Mouse (Mus musculus) hindbrain, embryonic 11.5 days (tissue): Measurements from ENCODE around the gene 9930021J03Rik. TPM values are rescaled to one million over a fixed set of nuclear protein-coding genes. Genes with fewer than 3 reads are reported as not detected.
A peak's percentile ranks its signal among the peaks of the same experiment; 100 is the strongest.

ENCODE experiments used
- ATAC-seq: fragments of 200-750 bp; cut with Nextera tagmentation; 2 replicates; pipeline ENCODE4 v1.8.0; 2017; ENCODE audit warnings: mild to moderate bottlenecking, moderate TSS enrichment, moderate library complexity; ENCODE audit not compliant: low FRiP score
- DNase-seq: peaks from one replicate; pipeline ENCODE4 v3.0.0-alpha.2; 2015; ENCODE audit warnings: low spot score
- H3K27ac ChIP-seq: fragments of 300-500 bp; sonication (generic); 2 replicates; pipeline ENCODE4 v1.5.1; 2014; ENCODE audit warnings: mild to moderate bottlenecking, low read depth, low read length
- H3K27me3 ChIP-seq: fragments of 300-500 bp; sonication (generic); 2 replicates; pipeline ENCODE4 v1.6.1; 2014; ENCODE audit warnings: mild to moderate bottlenecking, low read length, moderate library complexity, mixed read lengths; ENCODE audit not compliant: control insufficient read depth, insufficient read depth
- H3K36me3 ChIP-seq: fragments of 300-500 bp; sonication (generic); 2 replicates; pipeline ENCODE4 v1.6.1; 2014; ENCODE audit warnings: mild to moderate bottlenecking, low read length, moderate library complexity, mixed read lengths; ENCODE audit not compliant: control insufficient read depth, insufficient read depth
- H3K4me1 ChIP-seq: fragments of 300-500 bp; sonication (generic); replicated peaks from 2 replicates; pipeline ENCODE4 v1.6.1; 2014; ENCODE audit warnings: low read length, mixed read lengths; ENCODE audit not compliant: control insufficient read depth, insufficient read depth
- H3K4me2 ChIP-seq: fragments of 300-500 bp; sonication (generic); replicated peaks from 2 replicates; pipeline ENCODE4 v1.6.1; 2014; ENCODE audit warnings: mild to moderate bottlenecking, low read depth, low read length
- H3K4me3 ChIP-seq: fragments of 300-500 bp; sonication (generic); 2 replicates; pipeline ENCODE4 v1.5.1; 2014; ENCODE audit warnings: low read depth, low read length
- H3K9ac ChIP-seq: fragments of 300-500 bp; sonication (generic); 2 replicates; pipeline ENCODE4 v1.6.1; 2014; ENCODE audit warnings: low read depth, low read length
- H3K9me3 ChIP-seq: fragments of 300-500 bp; sonication (generic); 2 replicates; pipeline ENCODE4 v1.6.1; 2016; ENCODE audit warnings: low read length; ENCODE audit not compliant: control insufficient read depth
- WGBS: fragments of 180-500 bp; shearing (Covaris S2); extraction: QIAGEN DNeasy Blood & Tissue Kit; methylation state at CpG from one replicate; pipeline ENCODE4 v1.1.7; 2014; 5-methylcytosine and 5-hydroxymethylcytosine counted together
- polyA plus RNA-seq: library from polyadenylated mRNA; unstranded; fragments of >200 nt; fragmentation: Nextera tagmentation; extraction: Ambion mirVana; gene quantifications from 2 replicates; pipeline ENCODE4 v1.2.1, GENCODE M21; 2014

Gene 9930021J03Rik
- polyA plus RNA-seq, 1 experiment from 2014 or later: 9.8 TPM

DNA sequence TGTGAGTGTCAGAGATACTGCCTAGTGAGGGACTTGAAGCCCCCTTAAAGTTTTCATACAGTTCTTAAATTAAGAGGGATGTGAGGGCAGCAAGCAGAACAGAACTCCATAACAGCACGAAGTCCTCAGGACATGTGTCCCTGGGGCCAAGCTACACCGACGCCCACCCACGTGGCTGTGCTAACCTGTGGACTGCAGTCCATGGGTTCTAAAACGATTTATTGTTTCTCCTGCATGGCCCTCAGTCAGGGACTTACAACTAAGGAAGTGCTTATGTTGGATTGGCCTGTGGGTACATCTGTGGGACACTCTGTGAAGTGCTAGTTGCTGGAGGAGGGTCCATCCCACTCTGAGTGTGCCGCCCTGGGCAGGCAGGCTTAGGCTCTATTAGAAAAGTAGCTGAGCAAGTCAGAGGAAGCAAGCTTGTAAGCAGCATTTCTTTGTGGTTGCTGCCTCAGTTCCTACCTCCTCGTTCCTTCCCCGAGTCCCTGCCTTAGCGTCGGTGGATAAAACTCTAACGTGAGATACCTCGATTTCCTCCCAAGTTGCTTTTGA lies 17.7 kb upstream of the 9930021J03Rik start:
- WGBS: 67% methylated on average over 12 of the region's 12 CpGs
- no peak overlapping the region for H3K27ac ChIP-seq
- no peak for DNase-seq
- H3K36me3 ChIP-seq: no peaks in the 10 kb centered on the region
- H3K4me1 ChIP-seq: no peaks in the 10 kb centered on the region
- H3K9ac ChIP-seq: no peak overlapping the region
- H3K9me3 ChIP-seq: no peaks in the 10 kb centered on the region
- H3K4me3 ChIP-seq: no peak overlapping the region
- no peaks in the 10 kb centered on the region for H3K27me3 ChIP-seq
- no peak for ATAC-seq
- no peak overlapping the region for H3K4me2 ChIP-seq

DNA sequence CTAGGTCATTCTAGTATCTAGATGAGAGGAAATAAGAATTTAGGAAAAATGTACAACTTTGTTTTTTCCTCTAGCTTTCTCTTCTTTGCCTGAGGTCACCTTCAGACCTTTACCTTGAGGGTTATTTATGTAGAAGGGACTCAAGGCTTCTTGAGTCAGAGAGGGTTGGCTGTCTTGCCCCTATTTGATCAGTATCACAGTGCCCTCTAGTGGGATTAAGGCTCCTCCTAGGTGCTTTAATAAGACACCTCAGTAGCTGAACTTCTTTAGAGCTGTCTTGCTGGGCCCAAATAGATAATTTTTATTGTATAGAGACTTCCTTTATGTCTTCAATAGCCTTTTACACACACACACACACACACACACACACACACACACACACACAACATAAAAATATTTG lies 15.2 kb upstream of the 9930021J03Rik start:
- H3K9ac ChIP-seq: no peak overlapping the region
- H3K36me3 ChIP-seq: no peaks in the 10 kb centered on the region
- DNase-seq: peak; percentile 67
- no peak overlapping the region for H3K4me3 ChIP-seq
- no peak overlapping the region for H3K27ac ChIP-seq
- no peaks in the 10 kb centered on the region for H3K27me3 ChIP-seq
- no peaks in the 10 kb centered on the region for H3K4me1 ChIP-seq
- H3K4me2 ChIP-seq: no peak overlapping the region
- ATAC-seq: no peak
- no peaks in the 10 kb centered on the region for H3K9me3 ChIP-seq

DNA sequence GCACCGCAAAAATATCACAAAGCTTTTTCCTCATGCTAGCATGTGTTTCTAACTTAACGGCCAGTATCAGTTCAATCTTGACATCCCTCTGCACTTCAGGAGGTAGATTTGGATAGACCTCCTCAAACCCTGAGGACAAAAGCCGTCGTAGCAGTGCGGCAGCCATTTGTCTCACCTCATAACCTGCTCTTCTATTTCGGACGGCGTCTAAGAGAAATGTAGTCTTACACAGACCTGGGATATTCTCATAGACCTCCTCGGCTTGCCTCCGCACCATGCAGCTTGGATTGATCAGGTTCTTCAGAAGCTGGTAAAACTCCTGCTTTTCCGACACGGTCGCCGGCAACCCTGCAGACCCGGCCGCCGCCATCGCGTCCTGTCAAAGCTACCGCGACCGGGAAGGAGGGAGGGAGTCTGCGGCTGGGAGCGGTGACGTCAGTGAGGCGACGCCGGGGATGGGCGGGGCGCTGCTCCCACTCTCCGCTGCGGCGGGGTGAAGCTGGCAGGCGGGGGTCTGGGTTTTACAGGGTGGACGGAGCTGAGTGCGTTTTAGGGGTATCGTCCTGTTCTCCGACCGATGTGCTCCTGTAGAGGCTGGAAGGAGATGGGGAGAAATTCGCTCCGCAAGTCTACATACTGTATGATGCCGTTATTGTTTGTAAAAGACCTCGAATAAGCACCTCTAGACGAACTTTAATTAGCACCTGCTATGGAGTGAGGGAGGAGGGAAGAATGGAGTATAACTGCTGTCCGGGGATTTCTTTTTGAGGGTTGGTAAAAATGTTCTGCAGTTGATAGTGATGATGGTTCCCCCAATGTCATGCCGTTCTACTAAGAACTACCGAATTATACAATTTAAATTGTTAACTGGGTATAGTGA lies 7.0 kb upstream of the 9930021J03Rik start, which contains the start of gene Ranbp6:
Gene Ranbp6 (minus strand): TSS at position 394 of the 880 bp plus-strand sequence.
- peak within 1 kb of the TSS; percentile 69 for H3K9ac ChIP-seq
- peak; percentile 96 for ATAC-seq
- H3K27ac ChIP-seq: peak within 1 kb of the TSS; percentile 53
- H3K4me3 ChIP-seq: peak within 1 kb of the TSS; percentile 78
- WGBS: under 1% methylated on average over 47 of the region's 47 CpGs
- no peaks in the 10 kb centered on the region for H3K36me3 ChIP-seq
- no peaks in the 10 kb centered on the region for H3K27me3 ChIP-seq
- peak within 1 kb of the TSS; percentile 63 for H3K4me2 ChIP-seq
- H3K4me1 ChIP-seq: no peaks in the 10 kb centered on the region
- no peaks in the 10 kb centered on the region for H3K9me3 ChIP-seq
- DNase-seq: peak; percentile 94

DNA sequence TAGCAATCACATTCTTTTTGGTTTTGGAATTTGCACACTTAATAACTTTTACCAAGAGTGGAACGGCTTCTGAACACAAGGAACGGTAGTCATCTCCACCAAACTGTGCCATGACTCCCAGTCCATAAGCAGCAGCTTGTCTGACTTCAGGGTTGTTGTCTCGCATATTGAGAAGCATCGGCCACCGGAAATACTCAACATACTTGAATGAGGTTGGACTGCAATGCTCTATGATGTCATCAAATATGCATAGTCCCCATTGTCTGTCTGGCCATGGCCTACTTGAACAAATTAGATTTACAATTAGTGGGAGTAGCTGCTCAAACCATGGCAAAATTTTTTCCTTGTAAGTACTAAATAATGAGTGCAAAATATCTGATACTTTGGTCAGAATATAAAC lies 4.2 kb upstream of the 9930021J03Rik start:
- Histone ChIP-seq H3K4me1 (no peaks in the 10 kb centered on the region), H3K36me3 (no peaks in the 10 kb centered on the region), H3K27ac (no peak overlapping the region), H3K9ac (no peak overlapping the region), H3K4me2 (no peak overlapping the region), H3K27me3 (no peaks in the 10 kb centered on the region), H3K9me3 (no peaks in the 10 kb centered on the region), H3K4me3 (no peak overlapping the region)
- ATAC-seq (no peak), DNase-seq (no peak)
- WGBS: 98% methylated on average over 5 of the region's 5 CpGs

DNA sequence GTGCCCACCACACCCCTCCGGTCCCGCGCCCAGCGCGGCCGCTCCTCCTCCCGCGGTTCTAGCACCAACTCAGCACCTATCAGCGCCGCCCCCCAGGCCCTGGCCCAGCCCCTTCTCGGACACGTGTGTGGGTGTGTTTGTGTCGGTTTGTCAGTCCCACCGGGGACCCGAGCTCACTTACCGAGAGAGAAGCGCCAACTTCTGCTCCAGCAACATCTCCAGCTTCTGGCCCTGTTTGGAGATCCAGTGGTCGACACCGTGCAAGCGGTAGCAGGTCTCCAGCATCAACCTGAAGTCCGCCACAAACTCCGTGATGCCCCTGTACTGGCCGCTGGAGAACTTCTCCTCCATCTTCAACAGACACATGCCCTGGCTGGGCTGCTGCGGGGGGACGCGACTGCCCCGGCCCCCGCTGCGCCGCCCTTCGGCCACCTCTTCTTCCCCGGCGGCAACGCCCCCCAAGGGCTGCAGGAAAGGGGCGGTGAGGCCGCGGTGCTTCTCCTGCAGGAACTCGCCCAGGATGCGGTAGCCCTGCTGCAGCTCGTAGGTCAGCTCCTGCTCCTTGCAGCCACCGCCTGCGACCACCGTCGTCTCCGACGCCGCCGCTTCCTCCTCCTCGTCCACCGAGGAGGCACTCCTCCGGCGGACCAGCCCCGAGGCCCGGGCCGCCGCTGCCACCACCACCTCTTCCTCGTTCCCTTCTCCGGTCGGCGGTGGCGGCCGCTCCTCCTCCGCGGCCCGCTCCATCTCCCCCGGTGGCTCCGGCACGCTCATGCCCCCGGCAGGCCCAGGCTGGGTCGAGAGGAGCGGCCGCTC lies 480 bp downstream of the 9930021J03Rik start:
- no peaks in the 10 kb centered on the region for H3K36me3 ChIP-seq
- H3K4me2 ChIP-seq: peak overlapping the region; percentile 87
- H3K4me1 ChIP-seq: no peaks in the 10 kb centered on the region
- H3K4me3 ChIP-seq: peak overlapping the region; percentile 82
- ATAC-seq (peak; percentile 38), DNase-seq (peak; percentile 74)
- no peaks in the 10 kb centered on the region for H3K27me3 ChIP-seq
- H3K9me3 ChIP-seq: no peaks in the 10 kb centered on the region
- peak overlapping the region; percentile 96 for H3K27ac ChIP-seq
- peak overlapping the region; percentile 84 for H3K9ac ChIP-seq
- WGBS: under 1% methylated on average over 70 of the region's 72 CpGs

DNA sequence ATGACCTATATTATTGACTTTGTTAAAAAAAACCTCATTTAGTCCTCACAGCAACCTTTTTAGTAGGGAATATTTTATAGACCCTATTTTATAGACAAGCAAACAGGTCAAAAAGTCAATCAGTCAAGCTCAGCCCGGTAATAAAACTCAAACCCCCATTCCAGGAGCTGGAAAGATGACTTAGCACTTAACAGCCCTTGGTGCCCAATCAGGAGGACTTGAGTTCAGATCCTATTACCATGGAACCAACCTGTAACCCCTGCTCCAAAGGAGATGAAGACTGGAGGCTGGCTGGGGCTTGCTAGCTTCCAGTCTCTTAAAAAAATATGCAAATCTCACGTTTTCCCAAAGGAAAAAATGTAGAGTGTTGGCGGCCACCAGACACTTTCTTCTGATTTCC lies 1.8 kb downstream of the 9930021J03Rik start:
- H3K36me3 ChIP-seq: no peaks in the 10 kb centered on the region
- H3K27ac ChIP-seq: no peak overlapping the region
- 55% methylated on average over 3 of the region's 3 CpGs for WGBS
- H3K9me3 ChIP-seq: no peaks in the 10 kb centered on the region
- H3K4me1 ChIP-seq: no peaks in the 10 kb centered on the region
- H3K4me2 ChIP-seq: peak overlapping the region; percentile 39
- no peak for DNase-seq
- no peak overlapping the region for H3K9ac ChIP-seq
- H3K4me3 ChIP-seq: peak overlapping the region; percentile 18
- no peaks in the 10 kb centered on the region for H3K27me3 ChIP-seq
- no peak for ATAC-seq

DNA sequence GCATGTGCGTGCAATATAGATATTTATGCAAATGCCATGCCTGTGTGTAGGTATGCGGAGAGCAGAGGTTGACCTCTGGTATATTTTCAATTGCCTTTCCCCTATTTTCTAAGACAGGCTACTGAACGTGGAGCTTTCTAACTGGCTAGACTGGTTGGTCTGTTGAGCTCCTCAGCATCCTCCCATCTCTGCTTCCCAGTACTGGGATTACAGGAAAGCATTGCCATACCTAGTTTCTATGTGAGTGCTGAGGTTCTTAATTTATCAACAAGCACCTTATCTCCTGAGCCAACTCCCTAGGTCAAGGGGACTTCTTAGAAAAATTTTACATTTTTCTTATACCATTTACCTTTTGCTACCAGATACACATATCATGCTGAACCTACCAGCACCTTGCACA lies 8.4 kb downstream of the 9930021J03Rik start:
- Histone ChIP-seq H3K4me2 (no peak overlapping the region), H3K9me3 (no peaks in the 10 kb centered on the region), H3K4me1 (no peaks in the 10 kb centered on the region), H3K36me3 (no peaks in the 10 kb centered on the region), H3K4me3 (no peak overlapping the region), H3K27me3 (no peaks in the 10 kb centered on the region), H3K27ac (no peak overlapping the region), H3K9ac (no peak overlapping the region)
- WGBS: 92% methylated on average over 3 of the region's 3 CpGs
- DNase-seq: no peak
- no peak for ATAC-seq

DNA sequence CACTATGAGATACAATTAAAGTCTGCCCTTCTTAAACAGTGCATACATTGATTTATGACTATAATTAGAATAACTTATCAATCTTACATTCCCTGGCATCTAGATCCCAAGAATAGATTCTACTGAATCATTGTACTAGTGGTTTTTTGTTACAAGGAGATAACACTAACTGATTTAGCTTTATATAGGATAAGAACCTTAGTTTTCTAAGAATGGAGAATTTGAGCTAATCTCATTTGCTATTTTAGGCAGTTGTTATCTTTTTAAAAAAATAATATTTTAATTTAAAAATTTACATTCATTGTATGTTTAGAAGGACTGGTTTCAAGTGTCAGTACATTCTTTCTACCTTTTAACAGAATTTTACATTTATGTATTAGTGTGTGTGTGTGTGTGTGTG lies 17.8 kb downstream of the 9930021J03Rik start:
- Histone ChIP-seq H3K27ac (no peak overlapping the region), H3K4me2 (no peak overlapping the region), H3K27me3 (no peaks in the 10 kb centered on the region), H3K36me3 (no peaks in the 10 kb centered on the region), H3K9me3 (no peaks in the 10 kb centered on the region), H3K4me3 (no peak overlapping the region), H3K4me1 (no peaks in the 10 kb centered on the region), H3K9ac (no peak overlapping the region)
- DNase-seq (no peak), ATAC-seq (no peak)
